Comparison of ENCODE assay signal across 22 mouse cellular contexts in the genomic region with DNA sequence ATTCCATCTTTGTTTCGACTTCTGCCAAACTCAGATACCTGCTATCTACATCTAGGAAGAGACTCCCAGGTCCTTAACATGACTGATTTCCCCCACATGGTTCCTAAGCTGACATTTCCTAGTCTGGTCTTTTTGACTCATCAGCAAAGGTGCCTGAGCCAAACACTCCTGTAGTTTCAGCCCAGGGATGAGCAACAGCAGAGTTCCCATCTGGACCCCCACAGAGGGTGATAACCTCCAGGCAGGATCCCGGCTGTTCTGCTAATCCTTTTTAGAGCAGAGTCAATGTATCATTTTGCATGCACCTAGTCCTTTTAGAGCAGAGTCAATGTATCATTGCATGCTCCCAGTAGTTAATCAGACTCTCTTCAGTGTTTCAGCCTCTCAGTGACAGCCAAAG.
DNase-seq lines count a peak whose midpoint lies in the region; ATAC-seq and TF ChIP-seq lines count a peak whose summit lies in the region.
"Had no signal": no experiment of that assay in that cellular context is flagged by ENCODE, and none has a peak within 500 bp of the region (broad histone marks: within the 10 kb centered on the region; RNA-seq: fewer than 3 reads in every experiment).

No protein-coding gene starts in this region.

- H3K9ac ChIP-seq in forebrain, embryonic 14.5 days (ENCODE audit: low read length): no peak overlapping the region
- no peak overlapping the region for H3K9ac ChIP-seq in forebrain, embryonic 12.5 days
- no peak overlapping the region for H3K9ac ChIP-seq in kidney, embryonic 15.5 days
- H3K9ac ChIP-seq: heart, embryonic 13.5 days; hindbrain, embryonic 14.5 days; limb, embryonic 12.5 days; liver, embryonic 12.5 days; stomach, embryonic 15.5 days had no signal

- 48% methylated on average over 2 of the region's 2 CpGs for WGBS in cerebellum, adult 2 months
- 57% methylated on average over 2 of the region's 2 CpGs for WGBS in forebrain, embryonic 14.5 days
- WGBS in forebrain, embryonic 12.5 days: 51% methylated on average over 2 of the region's 2 CpGs
- 76% methylated on average over 2 of the region's 2 CpGs for WGBS in kidney, embryonic 15.5 days

- DNase-seq in cerebellum, adult 2 months: peak; percentile 40 to 64
- no peak for DNase-seq in cerebellum, adult 11 months
- no peak for DNase-seq in forebrain, embryonic 14.5 days (ENCODE audit: low spot score)
- DNase-seq in layer of hippocampus, adult 2 months (ENCODE audit: low spot score in 2 of 2): no peak
- DNase-seq in layer of hippocampus, postnatal 25 days (ENCODE audit: extremely low spot score in 1 of 2, low spot score in 1 of 2): no peak
- peak; percentile 11 for DNase-seq in testis, postnatal 10 days (ENCODE audit: low spot score)
- DNase-seq: adrenal gland, postnatal 25 days; gastrocnemius, postnatal 25 days; heart, adult 2 months; heart, postnatal 14 days; kidney, postnatal 10 days; lung, adult 2 months; lung, postnatal 14 days had no signal

- TF ChIP-seq CTCF in cerebellum, adult 2 months (IDR thresholded peaks at IDR 0.05; ENCODE audit: borderline replicate concordance, insufficient read depth, low read depth, low read length): no peak
- TF ChIP-seq CTCF in layer of hippocampus, adult 2 months (conservative IDR thresholded peaks at IDR 0.05): no peak

- H3K4me3 ChIP-seq in cerebellum, adult 2 months (replicated peaks; ENCODE audit: insufficient read depth, low read depth, low read length): no peak overlapping the region
- H3K4me3 ChIP-seq in forebrain, embryonic 14.5 days (ENCODE audit: low read depth, low read length): no peak overlapping the region
- no peak overlapping the region for H3K4me3 ChIP-seq in forebrain, embryonic 12.5 days (replicated peaks)
- H3K4me3 ChIP-seq in layer of hippocampus, adult 2 months: peak overlapping the region; percentile 36
- H3K4me3 ChIP-seq in kidney, embryonic 15.5 days (replicated peaks): no peak overlapping the region
- H3K4me3 ChIP-seq: heart, adult 2 months; heart, embryonic 13.5 days; limb, embryonic 12.5 days; liver, embryonic 12.5 days; stomach, embryonic 15.5 days had no signal

- H3K27me3 ChIP-seq in cerebellum, adult 2 months (ENCODE audit: control insufficient read depth, insufficient read depth, low read length): no peaks in the 10 kb centered on the region
- H3K27me3 ChIP-seq in forebrain, embryonic 14.5 days (replicated peaks; ENCODE audit: control insufficient read depth, insufficient read depth, low read length): no peaks in the 10 kb centered on the region
- H3K27me3 ChIP-seq in forebrain, embryonic 12.5 days: peaks cover 47% of the 10 kb centered on the region
- H3K27me3 ChIP-seq in kidney, embryonic 15.5 days: no peaks in the 10 kb centered on the region
- H3K27me3 ChIP-seq: heart, embryonic 13.5 days; limb, embryonic 12.5 days; liver, embryonic 12.5 days; stomach, embryonic 15.5 days had no signal

- H3K27ac ChIP-seq in cerebellum, adult 2 months (ENCODE audit: insufficient read depth, low read length): no peak overlapping the region
- no peak overlapping the region for H3K27ac ChIP-seq in forebrain, embryonic 14.5 days (ENCODE audit: low read depth, low read length)
- no peak overlapping the region for H3K27ac ChIP-seq in forebrain, embryonic 12.5 days
- peak overlapping the region; percentile 89 for H3K27ac ChIP-seq in layer of hippocampus, adult 2 months
- no peak overlapping the region for H3K27ac ChIP-seq in kidney, embryonic 15.5 days
- H3K27ac ChIP-seq: heart, adult 2 months; heart, embryonic 13.5 days; hindbrain, embryonic 14.5 days; stomach, embryonic 15.5 days had no signal

- H3K4me1 ChIP-seq in cerebellum, adult 2 months (ENCODE audit: control insufficient read depth, insufficient read depth, low read length): peaks cover 16% of the 10 kb centered on the region
- peaks cover 37% of the 10 kb centered on the region for H3K4me1 ChIP-seq in forebrain, embryonic 14.5 days (ENCODE audit: control insufficient read depth, insufficient read depth, low read length)
- H3K4me1 ChIP-seq in forebrain, embryonic 12.5 days: peaks cover 50% of the 10 kb centered on the region
- peaks cover 40% of the 10 kb centered on the region for H3K4me1 ChIP-seq in kidney, embryonic 15.5 days

- peak overlapping the region; percentile 46; the same call in 1 of the 2 replicates for H3K4me2 ChIP-seq in forebrain, embryonic 14.5 days (ENCODE audit: low read length)
- no peak overlapping the region for H3K4me2 ChIP-seq in forebrain, embryonic 12.5 days
- no peak overlapping the region for H3K4me2 ChIP-seq in kidney, embryonic 15.5 days
- H3K4me2 ChIP-seq: heart, embryonic 13.5 days; limb, embryonic 12.5 days; liver, embryonic 12.5 days; midbrain, embryonic 11.5 days; stomach, embryonic 15.5 days had no signal

- H3K9me3 ChIP-seq in forebrain, embryonic 14.5 days (replicated peaks; ENCODE audit: control insufficient read depth, low read length): no peaks in the 10 kb centered on the region
- no peaks in the 10 kb centered on the region for H3K9me3 ChIP-seq in forebrain, embryonic 12.5 days
- H3K9me3 ChIP-seq in kidney, embryonic 15.5 days (replicated peaks): no peaks in the 10 kb centered on the region
- H3K9me3 ChIP-seq: heart, embryonic 13.5 days; limb, embryonic 12.5 days; liver, embryonic 12.5 days; stomach, embryonic 15.5 days had no signal

- no peak for ATAC-seq in forebrain, embryonic 14.5 days
- no peak for ATAC-seq in forebrain, embryonic 12.5 days (ENCODE audit: low FRiP score)
- no peak for ATAC-seq in kidney, embryonic 15.5 days (replicated peaks; ENCODE audit: low FRiP score)
- ATAC-seq: inflammation-experienced regulatory T-cells, adult 6 months; liver, embryonic 12.5 days had no signal

- TF ChIP-seq POLR2A in cerebellum, adult 2 months (IDR thresholded peaks at IDR 0.05; ENCODE audit: borderline replicate concordance, insufficient read depth, low read length): no peak

- no peaks in the 10 kb centered on the region for H3K36me3 ChIP-seq in forebrain, embryonic 14.5 days (ENCODE audit: control insufficient read depth, insufficient read depth, low read length)
- H3K36me3 ChIP-seq in forebrain, embryonic 12.5 days (replicated peaks): no peaks in the 10 kb centered on the region
- no peaks in the 10 kb centered on the region for H3K36me3 ChIP-seq in kidney, embryonic 15.5 days
- H3K36me3 ChIP-seq: heart, embryonic 13.5 days; liver, embryonic 12.5 days; stomach, embryonic 15.5 days had no signal

Comparison
In these comparisons a context has a peak if more than half of its experiments do, and no peak if none do; other contexts are left out.
1. DNase-seq: peak in cerebellum, adult 2 months (2 of 2) and testis, postnatal 10 days (single experiment); none in cerebellum, adult 11 months (single experiment), forebrain, embryonic 14.5 days (single experiment), layer of hippocampus, adult 2 months (0 of 2) and layer of hippocampus, postnatal 25 days (0 of 2).